Mouse (Mus musculus): ENCODE data around the gene Grb10.

- TF ChIP-seq CTCF (IDR thresholded peaks at IDR 0.05; ENCODE audit: control insufficient read depth, insufficient read depth, insufficient replicate concordance, low read depth, low read length) (no peak), POLR2A (IDR thresholded peaks at IDR 0.05; ENCODE audit: control insufficient read depth, low read depth, low read length) (no peak)
Observed at GRCm38 (mm10) chr11:12019651-12020050, 18.8 kb downstream of the Grb10 start.

Measured in testis, adult 2 months (tissue).